Mouse (Mus musculus) hindbrain, embryonic 10.5 days (tissue): Measurements from ENCODE around the gene Sipa1l2. TPM values are rescaled to one million over a fixed set of nuclear protein-coding genes. Genes with fewer than 3 reads are reported as not detected.

ENCODE experiments used
- DNase-seq: peaks from one replicate; pipeline ENCODE4 v3.0.0-alpha.2; 2017; ENCODE audit warnings: low spot score
- H3K27ac ChIP-seq: fragments of 300-500 bp; sonication (generic); 2 replicates; pipeline ENCODE4 v1.5.1; 2016; ENCODE audit warnings: mild to moderate bottlenecking, moderate library complexity
- H3K27me3 ChIP-seq: fragments of 300-500 bp; sonication (generic); 2 replicates; pipeline ENCODE4 v1.6.1; 2016; ENCODE audit warnings: mild to moderate bottlenecking; ENCODE audit not compliant: poor library complexity, insufficient read depth, severe bottlenecking
- H3K36me3 ChIP-seq: fragments of 300-500 bp; sonication (generic); 2 replicates; pipeline ENCODE4 v1.6.1; 2016; ENCODE audit warnings: mild to moderate bottlenecking, moderate library complexity
- H3K4me1 ChIP-seq: fragments of 300-500 bp; sonication (generic); replicated peaks from 2 replicates; pipeline ENCODE4 v1.6.1; 2016; ENCODE audit warnings: mild to moderate bottlenecking
- H3K4me3 ChIP-seq: fragments of 300-500 bp; sonication (generic); 2 replicates; pipeline ENCODE4 v1.5.1; 2016; ENCODE audit warnings: mild to moderate bottlenecking, moderate library complexity
- H3K9me3 ChIP-seq: fragments of 300-500 bp; sonication (generic); 2 replicates; pipeline ENCODE4 v1.6.1; 2016; ENCODE audit warnings: mild to moderate bottlenecking, moderate library complexity
- WGBS: fragments of 180-500 bp; shearing (Covaris S2); methylation state at CpG from one replicate; pipeline ENCODE4 v1.1.7; 2016; 5-methylcytosine and 5-hydroxymethylcytosine counted together
- polyA plus RNA-seq: library from polyadenylated mRNA; unstranded; fragments of >200 nt; fragmentation: Nextera tagmentation; extraction: Ambion mirVana; gene quantifications from 2 replicates; pipeline ENCODE4 v1.2.1, GENCODE M21; 2016

Sipa1l2 gene
- polyA plus RNA-seq, 1 experiment from 2014 or later, result 20.1 TPM

DNA sequence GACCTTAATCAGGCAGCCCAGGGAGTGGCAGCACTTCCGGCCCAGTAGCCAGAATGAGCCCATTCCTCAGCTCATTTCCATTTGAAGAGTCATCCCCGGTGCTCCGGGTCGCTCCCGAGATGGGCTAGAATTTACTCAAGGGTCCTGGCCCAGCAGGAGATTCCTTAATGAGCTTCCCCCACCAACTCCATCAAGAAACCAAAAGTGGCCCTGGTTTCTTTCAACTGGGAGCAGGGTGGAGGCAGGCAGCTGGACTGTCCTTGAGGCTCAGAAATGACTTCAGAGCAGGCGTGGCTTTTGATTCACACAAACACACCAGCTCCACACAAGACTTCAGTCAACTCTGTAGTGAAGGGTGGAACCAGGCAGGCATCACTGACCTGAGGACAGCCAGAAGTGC lies 109.0 kb downstream of the Sipa1l2 start:
- Histone ChIP-seq H3K27ac (0 out of 2 replicates have a peak overlapping the region, but pooled peaks have one; percentile 63), H3K27me3 (peaks cover 6% of the 10 kb centered on the region; the same call in 1 of the 2 replicates), H3K9me3 (no peaks in the 10 kb centered on the region), H3K4me1 (peaks cover 46% of the 10 kb centered on the region), H3K4me3 (no peak overlapping the region), H3K36me3 (peaks cover 36% of the 10 kb centered on the region)
- 31% methylated on average over 6 of the region's 6 CpGs for WGBS
- DNase-seq, result no peak

DNA sequence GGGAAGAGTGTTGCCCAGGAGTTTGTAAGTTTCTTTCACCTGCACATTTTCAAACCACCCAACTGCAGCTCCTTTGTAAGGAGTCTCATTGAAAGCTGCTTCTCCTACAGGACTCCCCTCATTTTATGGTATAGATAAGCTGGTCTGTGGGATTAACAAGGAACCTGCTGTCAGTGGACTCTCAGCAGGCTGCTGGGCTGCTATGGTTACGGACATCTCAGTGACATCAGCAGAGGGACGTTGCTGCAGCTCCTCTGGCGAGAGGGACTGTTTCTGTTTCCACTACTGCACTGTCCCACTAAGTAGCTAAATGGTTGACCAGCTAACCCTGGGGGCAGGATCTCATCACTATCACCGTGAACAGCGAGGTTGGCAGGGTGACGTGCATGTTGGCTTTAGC lies 120.6 kb downstream of the Sipa1l2 start:
- H3K9me3 ChIP-seq, result no peaks in the 10 kb centered on the region
- no peak for DNase-seq
- no peak overlapping the region for H3K27ac ChIP-seq
- no peak overlapping the region for H3K4me3 ChIP-seq
- no peaks in the 10 kb centered on the region for H3K27me3 ChIP-seq
- WGBS, result 61% methylated on average over 6 of the region's 6 CpGs
- peaks cover 17% of the 10 kb centered on the region; the same call in 1 of the 2 replicates for H3K4me1 ChIP-seq
- peaks cover 97% of the 10 kb centered on the region for H3K36me3 ChIP-seq

DNA sequence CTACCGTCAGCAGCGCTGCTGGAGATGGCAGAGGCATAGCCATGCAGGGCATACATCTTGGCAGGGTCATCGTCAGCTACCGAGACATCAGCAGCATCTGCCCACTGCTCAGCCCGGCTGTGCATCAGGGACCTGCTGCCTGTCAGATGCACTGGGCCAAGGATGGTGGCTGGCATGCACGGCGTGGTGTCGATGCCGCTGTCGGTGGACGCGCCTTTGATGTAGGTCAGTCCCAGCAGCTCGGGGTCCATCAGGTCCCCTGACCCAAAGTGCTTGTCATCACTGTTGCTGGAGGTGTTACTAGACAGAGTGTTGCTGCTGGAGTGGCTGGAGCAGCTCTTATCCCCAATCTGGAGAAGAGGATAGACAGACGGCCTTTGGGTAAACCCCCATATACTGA lies 122.1 kb downstream of the Sipa1l2 start:
- Histone ChIP-seq H3K27ac (no peak overlapping the region), H3K36me3 (peaks cover 98% of the 10 kb centered on the region), H3K27me3 (no peaks in the 10 kb centered on the region), H3K9me3 (no peaks in the 10 kb centered on the region), H3K4me3 (no peak overlapping the region), H3K4me1 (peaks cover 27% of the 10 kb centered on the region)
- DNase-seq, result no peak
- WGBS, result 97% methylated on average over 14 of the region's 14 CpGs

DNA sequence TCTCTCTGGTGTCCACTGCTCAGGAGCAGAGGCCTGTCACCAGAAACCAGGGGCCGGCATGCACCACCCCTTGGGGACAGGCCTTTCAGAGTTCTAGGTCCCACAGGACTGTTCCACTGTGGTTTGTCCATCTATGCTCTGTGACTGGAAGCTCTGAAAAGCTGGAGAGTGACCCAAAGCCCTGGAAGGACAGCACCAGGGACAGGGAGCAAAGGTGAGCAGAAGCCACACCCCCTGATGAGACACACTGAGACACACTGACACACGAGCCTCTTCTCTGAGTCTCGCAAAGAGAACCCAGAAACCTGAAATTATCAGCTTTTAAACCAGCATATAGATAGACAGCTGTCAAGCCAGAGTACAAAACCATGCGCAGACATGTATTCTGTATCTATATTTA lies 123.4 kb downstream of the Sipa1l2 start:
- DNase-seq, result no peak
- Histone ChIP-seq H3K9me3 (no peaks in the 10 kb centered on the region), H3K36me3 (peaks cover 98% of the 10 kb centered on the region), H3K27me3 (no peaks in the 10 kb centered on the region), H3K4me1 (peaks cover 37% of the 10 kb centered on the region), H3K27ac (no peak overlapping the region), H3K4me3 (no peak overlapping the region)
- WGBS, result 79% methylated on average over 4 of the region's 4 CpGs

DNA sequence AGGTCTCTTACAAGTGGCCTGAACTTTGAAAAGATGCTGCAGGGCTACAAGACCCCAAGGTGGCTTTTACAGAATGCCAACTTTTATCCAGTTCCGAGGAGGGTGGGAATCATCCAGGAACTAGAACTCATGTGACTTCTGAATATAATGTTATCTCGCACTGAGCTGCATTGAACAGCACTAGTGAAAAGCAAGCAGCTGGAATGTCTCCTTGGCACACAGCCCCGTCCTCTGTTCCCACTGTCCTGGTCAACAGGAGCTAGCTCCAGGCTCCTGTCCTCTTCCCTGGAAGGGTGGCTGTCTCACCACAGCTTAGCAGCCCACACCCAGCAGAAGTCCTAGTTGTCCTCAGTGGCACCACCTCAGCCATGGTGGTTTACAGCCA lies 124.4 kb downstream of the Sipa1l2 start:
- no peak for DNase-seq
- no peaks in the 10 kb centered on the region for H3K27me3 ChIP-seq
- no peak overlapping the region for H3K27ac ChIP-seq
- H3K4me3 ChIP-seq, result no peak overlapping the region
- 84% methylated on average over 3 of the region's 3 CpGs for WGBS
- peaks cover 98% of the 10 kb centered on the region for H3K36me3 ChIP-seq
- peaks cover 37% of the 10 kb centered on the region for H3K4me1 ChIP-seq
- no peaks in the 10 kb centered on the region for H3K9me3 ChIP-seq

DNA sequence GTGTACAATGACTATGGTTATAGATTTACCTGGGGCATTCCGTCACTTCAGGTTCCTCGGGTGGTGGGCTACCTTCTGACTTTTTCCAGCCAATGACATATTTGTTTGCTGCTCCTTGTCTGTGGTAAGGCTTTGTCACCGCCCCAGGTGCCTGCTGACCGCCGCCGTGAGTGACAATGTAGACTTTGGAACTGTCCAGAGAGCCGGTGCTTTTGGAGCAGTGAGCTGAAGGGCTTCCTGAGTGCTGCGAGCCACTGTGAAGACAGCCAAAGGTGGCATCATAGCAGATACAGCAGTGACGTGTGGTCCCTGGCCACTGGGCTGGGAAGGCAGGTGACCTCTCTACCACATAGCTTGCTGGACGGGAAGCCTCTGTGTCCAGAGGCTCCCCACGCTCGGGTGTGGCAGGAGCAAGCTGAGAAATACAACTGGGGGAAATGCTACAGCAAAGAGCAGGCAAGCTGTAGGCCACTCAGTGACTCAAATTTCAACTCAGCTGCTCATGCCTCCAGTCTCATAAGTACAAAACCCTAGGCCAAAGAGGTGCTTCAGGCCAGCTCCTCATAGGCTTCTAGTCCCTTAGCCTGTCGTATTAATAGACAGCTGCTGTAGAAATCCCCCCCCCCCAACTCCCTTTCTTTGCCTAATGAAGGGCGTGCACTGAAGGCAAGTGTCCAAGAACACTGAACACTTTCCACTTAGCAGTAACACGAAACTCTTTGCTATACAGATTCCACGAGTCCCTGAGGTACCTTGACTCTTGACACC lies 125.0 kb downstream of the Sipa1l2 start:
- Histone ChIP-seq H3K36me3 (peaks cover 97% of the 10 kb centered on the region), H3K27ac (no peak overlapping the region), H3K27me3 (no peaks in the 10 kb centered on the region), H3K4me3 (no peak overlapping the region), H3K4me1 (peaks cover 37% of the 10 kb centered on the region), H3K9me3 (no peaks in the 10 kb centered on the region)
- DNase-seq, result no peak
- WGBS, result 86% methylated on average over 16 of the region's 16 CpGs

DNA sequence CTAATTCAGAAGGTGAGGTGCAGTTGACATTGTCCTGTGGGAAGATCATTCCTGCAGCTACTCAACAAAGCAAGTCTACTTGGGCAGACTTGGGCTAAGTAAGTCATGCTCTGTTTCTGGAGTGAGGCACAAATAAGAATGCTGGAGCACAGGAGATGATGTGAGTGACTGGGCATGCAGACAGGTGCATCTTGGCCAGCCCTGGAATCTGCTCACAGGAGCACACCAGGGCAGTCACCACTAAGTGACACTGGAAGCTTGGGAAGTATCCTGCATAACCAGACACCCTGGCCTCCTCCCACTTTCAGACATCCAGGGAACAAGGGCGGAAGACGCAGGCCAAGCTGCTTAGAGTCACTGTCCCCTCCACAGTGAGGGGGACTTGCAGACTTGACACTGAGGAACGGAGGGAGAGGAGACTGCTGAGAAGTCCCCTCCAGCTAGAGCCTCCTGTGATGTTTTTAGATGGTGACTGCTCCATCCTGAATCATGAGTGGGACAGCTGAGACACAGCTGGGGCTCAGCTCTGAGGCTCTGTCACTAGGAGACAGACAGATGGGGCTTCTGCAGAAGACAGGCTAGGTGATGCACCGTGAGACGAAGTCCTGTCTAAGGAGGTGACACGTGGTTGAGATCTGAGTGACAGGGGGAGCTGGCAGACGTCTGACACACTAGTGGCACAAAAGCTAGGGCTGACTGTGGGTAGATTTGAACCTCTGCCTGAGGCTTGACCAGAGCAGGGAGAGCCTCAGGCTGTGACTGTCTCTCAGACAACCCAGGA lies 134.1 kb downstream of the Sipa1l2 start:
- peaks cover 81% of the 10 kb centered on the region for H3K36me3 ChIP-seq
- H3K9me3 ChIP-seq, result no peaks in the 10 kb centered on the region
- no peak for DNase-seq
- WGBS, result 80% methylated on average over 7 of the region's 7 CpGs
- peaks cover 13% of the 10 kb centered on the region for H3K27me3 ChIP-seq
- H3K4me3 ChIP-seq, result no peak overlapping the region
- peak overlapping the region; percentile 41; the same call in 1 of the 2 replicates for H3K27ac ChIP-seq
- peaks cover 43% of the 10 kb centered on the region for H3K4me1 ChIP-seq

DNA sequence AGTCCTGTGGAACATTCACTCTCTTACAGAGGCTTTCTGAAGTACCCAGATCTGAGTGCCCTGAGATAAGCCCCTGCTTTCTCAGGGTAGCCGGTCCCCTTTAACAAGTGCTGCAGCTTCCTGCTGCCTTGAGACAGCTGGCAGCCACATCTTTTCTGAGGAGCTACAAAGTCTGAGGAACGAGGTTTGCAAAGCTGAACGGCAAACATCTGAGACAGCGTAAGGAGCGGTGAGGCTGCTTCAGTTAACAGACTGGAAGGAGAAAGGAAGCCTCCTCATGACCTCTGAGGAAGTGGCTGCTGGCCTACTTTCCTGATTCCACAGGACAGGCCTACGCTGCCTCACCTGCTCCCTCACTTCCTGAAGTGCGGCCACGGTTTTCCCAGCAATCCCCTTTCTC lies 135.5 kb downstream of the Sipa1l2 start:
- DNase-seq, result no peak

DNA sequence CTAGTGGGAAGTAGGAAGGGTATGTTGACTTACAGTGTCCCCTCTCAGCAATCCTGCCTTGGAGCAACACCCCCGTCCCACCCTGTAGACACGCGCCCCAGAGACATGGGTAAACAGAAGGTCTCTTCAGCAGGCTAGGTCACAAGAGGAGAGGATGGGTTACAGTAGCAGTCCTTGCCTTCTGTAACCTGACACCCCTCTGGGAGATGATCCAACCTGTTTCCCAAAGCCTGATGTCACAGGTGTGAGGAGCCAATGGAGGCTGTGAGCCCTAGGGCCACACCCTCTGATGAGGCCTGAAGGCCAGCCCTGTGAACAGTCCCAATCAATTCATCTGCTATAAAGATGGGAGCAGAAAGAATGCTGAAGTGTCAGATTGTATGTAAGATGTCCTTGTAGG lies 138.3 kb downstream of the Sipa1l2 start:
- WGBS, result 69% methylated on average over 3 of the region's 3 CpGs

More for the DNA sequence above, 135.5 kb downstream of the Sipa1l2 start:
- Histone ChIP-seq H3K4me1 (peaks cover 54% of the 10 kb centered on the region), H3K27me3 (peaks cover 19% of the 10 kb centered on the region), H3K4me3 (no peak overlapping the region), H3K36me3 (peaks cover 74% of the 10 kb centered on the region), H3K9me3 (no peaks in the 10 kb centered on the region), H3K27ac (no peak overlapping the region)
- 76% methylated on average over 8 of the region's 8 CpGs for WGBS

DNA sequence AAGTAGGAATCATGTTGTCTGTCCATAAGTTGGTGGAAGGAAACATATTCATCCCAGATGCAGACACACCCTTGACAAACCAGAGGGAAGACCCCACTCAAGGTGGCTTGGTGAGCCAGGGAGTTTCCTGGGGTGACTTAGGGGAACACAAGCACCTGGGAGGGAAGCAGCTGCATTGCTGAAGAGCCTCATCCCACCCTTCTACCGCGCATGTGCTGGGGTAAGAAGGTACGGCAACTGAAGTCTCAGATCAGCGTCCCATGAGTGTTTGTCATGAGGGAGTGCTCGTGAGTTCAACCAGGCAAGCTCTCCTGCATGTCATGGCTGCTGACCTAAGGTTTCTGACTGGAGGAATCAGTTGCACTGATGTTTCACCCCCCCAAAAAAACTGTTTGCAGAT lies 138.8 kb downstream of the Sipa1l2 start:
- no peak for DNase-seq
- 88% methylated on average over 5 of the region's 5 CpGs for WGBS
- Histone ChIP-seq H3K27ac (no peak overlapping the region), H3K36me3 (peaks cover 48% of the 10 kb centered on the region), H3K4me1 (peaks cover 69% of the 10 kb centered on the region), H3K9me3 (no peaks in the 10 kb centered on the region), H3K27me3 (peaks cover 24% of the 10 kb centered on the region), H3K4me3 (no peak overlapping the region)

More for the DNA sequence above, 138.3 kb downstream of the Sipa1l2 start:
- Histone ChIP-seq H3K36me3 (peaks cover 51% of the 10 kb centered on the region), H3K27ac (no peak overlapping the region), H3K4me3 (no peak overlapping the region), H3K4me1 (peaks cover 69% of the 10 kb centered on the region), H3K27me3 (peaks cover 24% of the 10 kb centered on the region), H3K9me3 (no peaks in the 10 kb centered on the region)
- DNase-seq, result no peak

DNA sequence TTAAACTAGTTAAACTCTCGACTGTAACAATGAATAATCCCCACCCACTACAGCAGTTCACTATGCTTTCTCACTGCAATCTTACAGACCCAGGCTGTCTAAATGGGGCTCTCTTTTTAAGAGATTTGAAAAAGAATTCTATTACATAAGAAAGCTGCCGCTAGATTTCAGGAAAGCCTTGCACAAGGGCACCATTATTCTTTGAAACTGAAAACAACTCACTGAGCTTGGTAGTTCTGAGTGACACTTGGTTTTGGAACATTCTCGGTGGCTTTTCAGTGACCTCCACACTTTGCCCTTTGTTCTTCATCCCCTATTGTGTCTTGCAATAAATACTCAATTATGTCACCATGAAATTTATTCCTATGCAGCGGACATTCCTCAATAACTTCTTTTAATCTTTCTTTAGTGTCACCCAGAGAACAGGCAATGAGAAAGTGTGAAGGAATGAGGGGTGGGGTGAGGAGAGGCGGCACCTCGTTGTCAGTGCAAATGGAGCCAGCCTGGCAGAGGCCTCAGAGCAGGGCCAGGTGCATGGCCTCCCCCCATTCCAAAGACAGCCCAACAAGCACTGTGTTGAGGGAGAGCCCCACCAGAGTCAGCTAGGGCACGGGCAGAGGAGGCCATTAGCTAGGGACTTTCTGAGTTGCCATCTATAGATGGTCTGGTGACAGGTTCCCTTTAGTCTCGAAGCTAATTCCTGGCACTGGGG lies 140.5 kb downstream of the Sipa1l2 start:
- no peaks in the 10 kb centered on the region for H3K9me3 ChIP-seq
- WGBS, result 26% methylated on average over 8 of the region's 8 CpGs
- peaks cover 61% of the 10 kb centered on the region for H3K4me1 ChIP-seq
- no peak overlapping the region for H3K4me3 ChIP-seq
- peaks cover 28% of the 10 kb centered on the region for H3K27me3 ChIP-seq
- peak; percentile 47 for DNase-seq
- H3K27ac ChIP-seq, result peak overlapping the region; percentile 70
- peaks cover 38% of the 10 kb centered on the region for H3K36me3 ChIP-seq

DNA sequence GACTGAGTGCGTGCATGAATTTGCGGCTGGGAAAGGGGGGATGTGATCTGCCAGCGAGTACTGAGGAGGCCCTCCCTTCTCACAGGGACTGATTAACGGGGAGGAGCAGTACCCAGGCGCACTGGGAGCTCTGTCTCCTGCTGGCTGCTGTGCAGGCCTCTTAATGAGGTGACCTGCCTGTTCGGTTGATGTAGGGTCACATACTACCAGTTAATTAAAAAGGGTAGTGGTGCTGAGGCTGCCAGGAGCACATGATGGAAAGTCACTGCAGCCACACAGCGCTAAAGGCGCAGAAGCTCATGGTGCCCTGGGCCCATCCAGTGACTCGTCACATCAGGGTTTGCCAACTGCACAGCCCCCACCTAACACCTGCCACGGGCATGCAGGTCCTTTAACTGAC lies 145.7 kb downstream of the Sipa1l2 start:
- Histone ChIP-seq H3K4me1 (peaks cover 60% of the 10 kb centered on the region), H3K4me3 (no peak overlapping the region), H3K36me3 (peaks cover 45% of the 10 kb centered on the region), H3K9me3 (no peaks in the 10 kb centered on the region), H3K27me3 (peaks cover 11% of the 10 kb centered on the region), H3K27ac (peak overlapping the region; percentile 66)
- 64% methylated on average over 10 of the region's 10 CpGs for WGBS
- DNase-seq, result no peak
